Mouse (Mus musculus) bone marrow, adult 2 months (tissue): ENCODE results near the gene Tenm4. TPM values are rescaled to one million over a fixed set of nuclear protein-coding genes. Genes with fewer than 3 reads are reported as not detected.

Source experiments
- H3K27ac ChIP-seq: fragments of 200-500 bp; 2 replicates; pipeline ENCODE4 v1.5.1; 2012; ENCODE audit warnings: low read depth, mild to moderate bottlenecking, control low read depth, inconsistent platforms, low read length; ENCODE audit not compliant: control insufficient read depth, poor library complexity, insufficient read depth
- H3K4me1 ChIP-seq: fragments of 200-500 bp; 2 replicates; pipeline ENCODE4 v1.6.1; 2011; ENCODE audit warnings: low read length; ENCODE audit not compliant: control insufficient read depth, insufficient read depth
- H3K4me3 ChIP-seq: fragments of 200-500 bp; replicated peaks from 2 replicates; pipeline ENCODE3; 2011; ENCODE audit warnings: mild to moderate bottlenecking, low read depth, low read length, control low read depth; ENCODE audit not compliant: control insufficient read depth
- CTCF ChIP-seq: fragments of 200-500 bp; IDR thresholded peaks from 2 replicates; pipeline ENCODE4 v1.5.1; 2011; ENCODE audit warnings: low read length, control low read depth; ENCODE audit not compliant: control insufficient read depth, insufficient read depth
- POLR2A ChIP-seq: fragments of 200-500 bp; IDR thresholded peaks from 2 replicates; pipeline ENCODE4 v1.6.1; 2011; ENCODE audit warnings: low read depth, mild to moderate bottlenecking, control low read depth, low read length, borderline replicate concordance; ENCODE audit not compliant: control insufficient read depth
- WGBS: fragments of 180-500 bp; shearing (Covaris S2); methylation state at CpG from one replicate; pipeline ENCODE4 v1.1.7; 2018; 5-methylcytosine and 5-hydroxymethylcytosine counted together
- polyA plus RNA-seq: library from polyadenylated mRNA; stranded (reverse); fragments of >200 nt; gene quantifications from 2 replicates; pipeline ENCODE4 v1.2.4, GENCODE M21; 2011; ENCODE audit warnings: low replicate concordance; ENCODE audit not compliant: missing spikeins, insufficient read depth, insufficient read length

Gene Tenm4
- polyA plus RNA-seq, 1 experiment = 1.3 TPM

GRCm38 (mm10) chr7:96757067-96757466 lies 586.0 kb downstream of the Tenm4 start:
- WGBS = 85% methylated on average over 8 of the region's 8 CpGs
- no peak overlapping the region for H3K4me3 ChIP-seq
- H3K27ac ChIP-seq = no peak overlapping the region
- no peaks in the 10 kb centered on the region for H3K4me1 ChIP-seq
- TF ChIP-seq POLR2A = no peak
- no peak for TF ChIP-seq CTCF

- TF ChIP-seq POLR2A = no peak
- 79% methylated on average over 6 of the region's 6 CpGs for WGBS
Observed at GRCm38 (mm10) chr7:96760208-96760607, 589.2 kb downstream of the Tenm4 start.

GRCm38 (mm10) chr7:96761151-96761550 lies 590.1 kb downstream of the Tenm4 start:
- 78% methylated on average over 5 of the region's 5 CpGs for WGBS
- Histone ChIP-seq H3K4me3 (no peak overlapping the region), H3K27ac (no peak overlapping the region), H3K4me1 (no peaks in the 10 kb centered on the region)
- TF ChIP-seq POLR2A (no peak), CTCF (no peak)

More at GRCm38 (mm10) chr7:96760208-96760607, 589.2 kb downstream of the Tenm4 start:
- no peak overlapping the region for H3K4me3 ChIP-seq
- no peak overlapping the region for H3K27ac ChIP-seq
- no peaks in the 10 kb centered on the region for H3K4me1 ChIP-seq

- TF ChIP-seq POLR2A (no peak), CTCF (no peak)
- Histone ChIP-seq H3K4me1 (no peaks in the 10 kb centered on the region), H3K4me3 (no peak overlapping the region), H3K27ac (no peak overlapping the region)
- WGBS = 71% methylated on average over 15 of the region's 15 CpGs
Observed at GRCm38 (mm10) chr7:96765321-96765960, 594.4 kb downstream of the Tenm4 start.

GRCm38 (mm10) chr7:96767090-96767489 lies 596.0 kb downstream of the Tenm4 start:
- WGBS = 60% methylated on average over 3 of the region's 3 CpGs

GRCm38 (mm10) chr7:96768718-96769117 lies 597.7 kb downstream of the Tenm4 start:
- Histone ChIP-seq H3K27ac (no peak overlapping the region), H3K4me1 (no peaks in the 10 kb centered on the region), H3K4me3 (no peak overlapping the region)
- WGBS = 84% methylated on average over 6 of the region's 6 CpGs
- TF ChIP-seq CTCF (no peak), POLR2A (no peak)

More at GRCm38 (mm10) chr7:96767090-96767489, 596.0 kb downstream of the Tenm4 start:
- H3K4me3 ChIP-seq = no peak overlapping the region
- TF ChIP-seq CTCF (no peak), POLR2A (no peak)
- H3K27ac ChIP-seq = no peak overlapping the region
- H3K4me1 ChIP-seq = no peaks in the 10 kb centered on the region

GRCm38 (mm10) chr7:96769784-96770183 lies 598.7 kb downstream of the Tenm4 start:
- Histone ChIP-seq H3K4me3 (no peak overlapping the region), H3K4me1 (no peaks in the 10 kb centered on the region), H3K27ac (no peak overlapping the region)
- WGBS = 70% methylated on average over 4 of the region's 4 CpGs
- TF ChIP-seq POLR2A (no peak), CTCF (peak; percentile 70)

- 80% methylated on average over 4 of the region's 4 CpGs for WGBS
- TF ChIP-seq CTCF (no peak), POLR2A (no peak)
Observed at GRCm38 (mm10) chr7:96772966-96773365, 601.9 kb downstream of the Tenm4 start.

More at GRCm38 (mm10) chr7:96772966-96773365, 601.9 kb downstream of the Tenm4 start:
- peaks cover 3% of the 10 kb centered on the region for H3K4me1 ChIP-seq
- H3K4me3 ChIP-seq = no peak overlapping the region
- H3K27ac ChIP-seq = no peak overlapping the region
